Mouse (Mus musculus) ES-E14 (cell line): ENCODE data around the gene Zyg11b.

Source experiments
- CHD2 ChIP-seq: IDR thresholded peaks from 2 replicates; pipeline ENCODE4 v1.6.1; 2014; ENCODE audit warnings: mild to moderate bottlenecking, low read depth, low read length, inconsistent platforms
- HCFC1 ChIP-seq: IDR thresholded peaks from 2 replicates; pipeline ENCODE4 v1.6.1; 2012; ENCODE audit warnings: low read length, inconsistent platforms, borderline replicate concordance; ENCODE audit not compliant: insufficient read depth
- MAFK ChIP-seq: IDR thresholded peaks from 2 replicates; pipeline ENCODE4 v1.6.1; 2014; ENCODE audit warnings: mild to moderate bottlenecking, low read depth, low read length, inconsistent platforms; ENCODE audit not compliant: insufficient read depth
- ZC3H11A ChIP-seq: IDR thresholded peaks from 2 replicates; pipeline ENCODE4 v1.6.1; 2012; ENCODE audit warnings: low read depth, mild to moderate bottlenecking, inconsistent platforms, low read length, borderline replicate concordance
- ZNF384 ChIP-seq: IDR thresholded peaks from 2 replicates; pipeline ENCODE4 v1.6.1; 2012; ENCODE audit warnings: low read depth, low read length, inconsistent platforms

GRCm38 (mm10) chr4:108300266-108300665, 630 bp downstream of the Zyg11b start:
- no peak for TF ChIP-seq ZC3H11A
- no peak for TF ChIP-seq MAFK
- no peak for TF ChIP-seq ZNF384
- TF ChIP-seq HCFC1 = no peak
- TF ChIP-seq CHD2 = no peak
